8 mouse cellular contexts compared by ENCODE assay signal in the genomic region with DNA sequence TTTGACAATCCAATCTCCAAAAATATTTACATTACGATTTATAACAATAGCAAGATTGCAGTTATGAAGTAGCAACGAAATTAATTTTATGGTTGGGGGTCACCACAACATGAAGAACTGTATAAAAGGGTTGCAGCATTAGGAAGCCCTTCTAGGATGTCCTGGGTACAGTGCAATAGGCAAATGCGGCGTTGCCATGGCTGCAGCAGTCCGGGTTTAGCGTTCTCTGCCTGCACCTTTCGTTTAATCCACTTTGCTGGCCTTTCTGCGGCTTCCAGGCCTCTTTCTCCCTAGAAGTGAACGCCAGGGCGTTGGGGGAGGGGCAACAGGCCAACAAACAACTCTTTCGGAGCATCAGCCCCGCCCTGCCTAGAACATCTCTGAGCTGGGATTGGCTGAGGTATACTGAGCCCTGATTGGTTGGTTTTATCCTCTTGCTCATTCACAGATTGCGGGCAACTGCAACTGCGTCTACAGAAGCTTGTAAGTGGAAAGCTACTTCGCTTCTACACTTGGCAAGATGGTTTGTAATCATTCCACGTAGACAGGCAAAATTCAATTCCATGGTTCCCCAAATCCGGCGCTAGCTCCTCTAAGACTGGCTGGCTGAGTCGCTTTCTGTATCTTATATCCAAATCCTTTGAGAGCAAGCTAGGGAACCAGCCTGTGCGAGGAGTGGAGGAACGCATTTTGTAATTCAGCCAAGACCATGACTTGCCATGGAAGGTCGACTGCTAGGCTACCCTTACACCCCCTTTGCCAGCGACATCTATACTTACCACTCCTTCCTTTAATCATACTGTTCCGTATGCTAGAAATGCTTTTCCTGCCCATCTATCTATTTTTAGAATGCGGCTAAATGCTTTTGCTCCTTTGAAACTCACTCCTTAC. TPM values are rescaled to one million over a fixed set of nuclear protein-coding genes. Genes with fewer than 3 reads are reported as not detected.
DNase-seq lines count a peak whose midpoint lies in the region; ATAC-seq and TF ChIP-seq lines count a peak whose summit lies in the region.

No protein-coding gene starts in this region.

- peak overlapping the region; percentile 37; the same call in 1 of the 2 replicates for H3K9ac ChIP-seq in limb, embryonic 12.5 days (replicated peaks)
- H3K9ac ChIP-seq in midbrain, embryonic 13.5 days (replicated peaks): peak overlapping the region; percentile 50

- H3K4me2 ChIP-seq in limb, embryonic 12.5 days: peak overlapping the region; percentile 62
- peak overlapping the region; percentile 64 for H3K4me2 ChIP-seq in midbrain, embryonic 13.5 days (replicated peaks)

- peak; percentile 99 for DNase-seq in brain, embryonic 14.5 days (ENCODE audit: low read depth)
- peak; percentile 96 for DNase-seq in heart, embryonic 10.5 days (ENCODE audit: low spot score)
- peak; percentile 86 for DNase-seq in kidney, adult 9 months
- DNase-seq in adipocyte (ENCODE audit: low spot score): no peak

- no peak for TF ChIP-seq POLR2A in brain, embryonic 14.5 days (IDR thresholded peaks at IDR 0.05; ENCODE audit: borderline replicate concordance, extremely low read depth, insufficient read depth, insufficient read length, poor library complexity, severe bottlenecking)
- no peak for TF ChIP-seq POLR2A in embryonic fibroblast, embryonic 13.5 days (IDR thresholded peaks at IDR 0.05; ENCODE audit: low read depth, low read length)
- no peak for TF ChIP-seq POLR2A in small intestine, adult 2 months (IDR thresholded peaks at IDR 0.05; ENCODE audit: low read depth, low read length)

- peak; percentile 97 for ATAC-seq in limb, embryonic 12.5 days (ENCODE audit: insufficient number of reproducible peaks, insufficient read depth, low FRiP score, low TSS enrichment, low read depth)
- peak; percentile 98 for ATAC-seq in midbrain, embryonic 13.5 days

- H3K27me3 ChIP-seq in heart, embryonic 10.5 days (ENCODE audit: insufficient read depth, poor library complexity, severe bottlenecking): no peaks in the 10 kb centered on the region; the same call in 1 of the 2 replicates
- H3K27me3 ChIP-seq in limb, embryonic 12.5 days: no peaks in the 10 kb centered on the region
- no peaks in the 10 kb centered on the region for H3K27me3 ChIP-seq in midbrain, embryonic 13.5 days
- H3K27me3 ChIP-seq in small intestine, adult 2 months (ENCODE audit: control insufficient read depth, insufficient read depth, low read length): no peaks in the 10 kb centered on the region

- H3K4me1 ChIP-seq in embryonic fibroblast, embryonic 13.5 days (ENCODE audit: control insufficient read depth, insufficient read depth, low read length): 0 out of 2 replicates have a peak, but pooled peaks cover 3% of the 10 kb centered on the region
- peaks cover 29% of the 10 kb centered on the region for H3K4me1 ChIP-seq in heart, embryonic 10.5 days
- peaks cover 13% of the 10 kb centered on the region for H3K4me1 ChIP-seq in limb, embryonic 12.5 days (replicated peaks)
- peaks cover 31% of the 10 kb centered on the region for H3K4me1 ChIP-seq in midbrain, embryonic 13.5 days (replicated peaks)
- H3K4me1 ChIP-seq in small intestine, adult 2 months (ENCODE audit: control insufficient read depth, insufficient read depth, insufficient read length, low read length): no peaks in the 10 kb centered on the region

- H3K4me3 ChIP-seq in embryonic fibroblast, embryonic 13.5 days (ENCODE audit: insufficient read depth, low read length): peak overlapping the region; percentile 14; the same call in 1 of the 2 replicates
- H3K4me3 ChIP-seq in heart, embryonic 10.5 days: peak overlapping the region; percentile 61
- H3K4me3 ChIP-seq in limb, embryonic 12.5 days (replicated peaks): peak overlapping the region; percentile 31
- H3K4me3 ChIP-seq in midbrain, embryonic 13.5 days (replicated peaks): peak overlapping the region; percentile 33
- peak overlapping the region; percentile 4; the same call in 1 of the 2 replicates for H3K4me3 ChIP-seq in small intestine, adult 2 months (ENCODE audit: low read depth, low read length)

- H3K27ac ChIP-seq in embryonic fibroblast, embryonic 13.5 days (ENCODE audit: insufficient read depth, low read length): peak overlapping the region; percentile 19; the same call in 1 of the 2 replicates
- peak overlapping the region; percentile 77 for H3K27ac ChIP-seq in heart, embryonic 10.5 days
- H3K27ac ChIP-seq in limb, embryonic 12.5 days: peak overlapping the region; percentile 74
- peak overlapping the region; percentile 84 for H3K27ac ChIP-seq in midbrain, embryonic 13.5 days
- H3K27ac ChIP-seq in small intestine, adult 2 months (ENCODE audit: insufficient read depth, low read depth, low read length): no peak overlapping the region

- TF ChIP-seq CTCF in brain, embryonic 14.5 days (IDR thresholded peaks at IDR 0.05; ENCODE audit: borderline replicate concordance, extremely low read depth, insufficient read depth, insufficient read length): no peak
- TF ChIP-seq CTCF in embryonic fibroblast, embryonic 13.5 days (IDR thresholded peaks at IDR 0.05; ENCODE audit: borderline replicate concordance, insufficient read depth, low read length): no peak
- TF ChIP-seq CTCF in small intestine, adult 2 months (IDR thresholded peaks at IDR 0.05; ENCODE audit: extremely low read depth, insufficient read length, insufficient replicate concordance, low read depth, low read length): no peak

- WGBS in heart, embryonic 10.5 days: 5% methylated on average over 25 of the region's 25 CpGs
- WGBS in limb, embryonic 12.5 days: 8% methylated on average over 25 of the region's 25 CpGs
- WGBS in midbrain, embryonic 13.5 days: 6% methylated on average over 25 of the region's 25 CpGs
- 10% methylated on average over 25 of the region's 25 CpGs for WGBS in small intestine, adult 2 months

- peaks cover 23% of the 10 kb centered on the region for H3K36me3 ChIP-seq in heart, embryonic 10.5 days
- H3K36me3 ChIP-seq in limb, embryonic 12.5 days: peaks cover 31% of the 10 kb centered on the region
- peaks cover 22% of the 10 kb centered on the region for H3K36me3 ChIP-seq in midbrain, embryonic 13.5 days
- peaks cover 7% of the 10 kb centered on the region for H3K36me3 ChIP-seq in small intestine, adult 2 months (ENCODE audit: control insufficient read depth, insufficient read depth, low read length)

- H3K9me3 ChIP-seq in heart, embryonic 10.5 days: no peaks in the 10 kb centered on the region
- H3K9me3 ChIP-seq in limb, embryonic 12.5 days: no peaks in the 10 kb centered on the region
- no peaks in the 10 kb centered on the region for H3K9me3 ChIP-seq in midbrain, embryonic 13.5 days

RNA-seq across cellular contexts. Expression of gene Cuedc1, which starts 10.9 kb away (rescaled TPM):
- polyA plus RNA-seq in brain, embryonic 14.5 days (2012; rRNA removed): 33.1 and 53.2 TPM in 2 replicates
- 29.6 and 31.8 TPM in 2 replicates for polyA plus RNA-seq in embryonic fibroblast, embryonic 13.5 days (2011; ENCODE audit: insufficient read length, low read depth, missing spikeins)
- polyA plus RNA-seq in heart, embryonic 10.5 days (2016; fragmentation: Nextera tagmentation; extraction: Ambion mirVana): 15.1 and 17.9 TPM in 2 replicates
- polyA plus RNA-seq in limb, embryonic 12.5 days (2016; fragmentation: Nextera tagmentation; extraction: Ambion mirVana): 32.1 and 37.3 TPM in 2 replicates
- polyA plus RNA-seq in midbrain, embryonic 13.5 days (2015; fragmentation: Nextera tagmentation; extraction: Ambion mirVana): 40.6 and 46.1 TPM in 2 replicates
- 12.3 and 13.3 TPM in 2 replicates for polyA plus RNA-seq in small intestine, adult 2 months (2012; rRNA removed)

RNA-seq across cellular contexts. Expression of gene Vezf1, which starts 18.9 kb away (rescaled TPM):
- 45.0 and 58.4 TPM in 2 replicates for polyA plus RNA-seq in brain, embryonic 14.5 days (2012; rRNA removed)
- polyA plus RNA-seq in embryonic fibroblast, embryonic 13.5 days (2011; ENCODE audit: insufficient read length, low read depth, missing spikeins): 44.6 and 46.1 TPM in 2 replicates
- polyA plus RNA-seq in heart, embryonic 10.5 days (2016; fragmentation: Nextera tagmentation; extraction: Ambion mirVana): 24.2 and 34.1 TPM in 2 replicates
- 56.0 and 65.8 TPM in 2 replicates for polyA plus RNA-seq in limb, embryonic 12.5 days (2016; fragmentation: Nextera tagmentation; extraction: Ambion mirVana)
- 67.2 and 70.1 TPM in 2 replicates for polyA plus RNA-seq in midbrain, embryonic 13.5 days (2015; fragmentation: Nextera tagmentation; extraction: Ambion mirVana)
- polyA plus RNA-seq in small intestine, adult 2 months (2012; rRNA removed): 6.1 and 10.6 TPM in 2 replicates

RNA-seq across cellular contexts. Expression of gene Srsf1, which starts 39.8 kb away (rescaled TPM):
- polyA plus RNA-seq in brain, embryonic 14.5 days (2012; rRNA removed): 456 and 624 TPM in 2 replicates
- polyA plus RNA-seq in embryonic fibroblast, embryonic 13.5 days (2011; ENCODE audit: insufficient read length, low read depth, missing spikeins): 291 and 361 TPM in 2 replicates
- 199 and 306 TPM in 2 replicates for polyA plus RNA-seq in heart, embryonic 10.5 days (2016; fragmentation: Nextera tagmentation; extraction: Ambion mirVana)
- 505 and 534 TPM in 2 replicates for polyA plus RNA-seq in limb, embryonic 12.5 days (2016; fragmentation: Nextera tagmentation; extraction: Ambion mirVana)
- polyA plus RNA-seq in midbrain, embryonic 13.5 days (2015; fragmentation: Nextera tagmentation; extraction: Ambion mirVana): 313 and 341 TPM in 2 replicates
- 37.3 and 52.4 TPM in 2 replicates for polyA plus RNA-seq in small intestine, adult 2 months (2012; rRNA removed)

Comparison
In these comparisons a context has a peak if more than half of its experiments do, and no peak if none do; other contexts are left out.
1. H3K4me3 ChIP-seq: peak in every context shown above with its lines; median percentile 61 in heart, embryonic 10.5 days; 33 in midbrain, embryonic 13.5 days; 31 in limb, embryonic 12.5 days; 14 in embryonic fibroblast, embryonic 13.5 days; 4 in small intestine, adult 2 months.